Mouse (Mus musculus): ENCODE measurements around the gene Slc35d2. TPM values are rescaled to one million over a fixed set of nuclear protein-coding genes. Genes with fewer than 3 reads are reported as not detected.

The Slc35d2 gene
- polyA plus RNA-seq, 1 experiment from 2014 or later: 7.1 TPM

DNA sequence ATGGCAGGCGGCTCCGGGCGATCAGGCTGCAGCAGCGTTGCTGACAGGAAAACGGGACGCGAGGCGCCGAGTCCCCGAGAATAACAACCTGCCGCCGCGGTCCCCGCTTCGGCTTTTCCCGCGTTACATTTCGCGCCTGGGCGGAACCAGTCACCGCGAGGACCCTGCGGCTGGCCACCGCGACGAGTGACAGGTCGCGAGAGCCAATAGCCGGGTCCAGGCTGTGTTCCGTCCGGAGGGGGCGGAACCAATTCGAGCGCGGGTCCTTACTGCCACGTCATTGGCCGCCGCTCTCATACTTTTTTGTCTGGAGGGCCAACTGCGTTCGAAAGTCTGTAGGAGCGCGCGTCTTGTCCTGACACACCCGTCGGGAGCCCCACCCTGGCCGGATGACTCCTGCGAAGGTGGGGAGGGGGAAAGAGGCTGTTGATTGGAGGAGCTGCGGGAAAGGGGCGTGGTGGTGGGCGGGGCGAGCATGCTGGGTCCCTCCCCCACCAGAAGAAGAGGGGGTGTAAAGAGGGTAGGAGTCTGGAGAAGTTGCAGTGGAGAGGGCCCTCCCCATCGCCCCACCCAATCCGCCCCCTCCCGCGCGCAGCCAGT lies 24.0 kb upstream of the Slc35d2 start, which contains the start of gene Zfp367:
Zfp367 (minus strand) TSS at position 120 of the 600 bp plus-strand sequence.
- Histone ChIP-seq H3K27me3 (peaks cover 21% of the 10 kb centered on the region), H3K4me3 (replicated peaks) (peak within 1 kb of the TSS; percentile 93), H3K27ac (replicated peaks) (peak within 1 kb of the TSS; percentile 98), H3K36me3 (replicated peaks) (peaks cover 16% of the 10 kb centered on the region), H3K9ac (peak within 1 kb of the TSS; percentile 97), H3K4me1 (replicated peaks) (peaks cover 45% of the 10 kb centered on the region), H3K4me2 (peak within 1 kb of the TSS; percentile 98), H3K9me3 (replicated peaks) (no peaks in the 10 kb centered on the region)
- peak; percentile 92 for ATAC-seq (ENCODE audit: insufficient read depth)
- WGBS (ENCODE audit: insufficient replicate concordance): under 1% methylated on average over 56 of the region's 56 CpGs

DNA sequence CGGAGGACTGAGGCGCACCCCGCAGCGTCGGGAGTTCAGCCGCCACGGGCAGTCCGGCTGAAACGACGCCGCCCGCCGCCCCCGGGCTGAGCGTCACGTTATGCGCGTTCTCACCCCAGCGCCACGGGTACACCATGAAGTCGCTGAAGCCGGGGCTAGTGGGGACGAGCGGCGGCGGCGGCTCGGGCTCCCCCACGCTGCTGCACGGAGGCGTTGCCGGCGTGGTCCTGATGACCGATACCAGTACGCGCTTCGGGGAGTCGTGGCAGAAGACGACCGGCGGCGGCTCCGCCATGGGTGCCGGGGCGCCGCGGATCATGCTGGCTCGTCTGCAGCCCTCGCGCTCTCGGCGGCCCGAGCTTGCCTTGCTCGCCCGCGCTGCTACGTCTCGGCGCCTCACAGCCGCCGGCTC lies 23.5 kb upstream of the Slc35d2 start:
- peak overlapping the region; percentile 98 for H3K4me2 ChIP-seq
- H3K4me3 ChIP-seq (replicated peaks): peak overlapping the region; percentile 93
- peaks cover 16% of the 10 kb centered on the region for H3K36me3 ChIP-seq (replicated peaks)
- peak; percentile 8 for ATAC-seq (ENCODE audit: insufficient read depth)
- peaks cover 45% of the 10 kb centered on the region for H3K4me1 ChIP-seq (replicated peaks)
- no peaks in the 10 kb centered on the region for H3K9me3 ChIP-seq (replicated peaks)
- peaks cover 16% of the 10 kb centered on the region for H3K27me3 ChIP-seq
- under 1% methylated on average over 61 of the region's 61 CpGs for WGBS (ENCODE audit: insufficient replicate concordance)
- H3K9ac ChIP-seq: peak overlapping the region; percentile 97
- peak overlapping the region; percentile 98 for H3K27ac ChIP-seq (replicated peaks)

DNA sequence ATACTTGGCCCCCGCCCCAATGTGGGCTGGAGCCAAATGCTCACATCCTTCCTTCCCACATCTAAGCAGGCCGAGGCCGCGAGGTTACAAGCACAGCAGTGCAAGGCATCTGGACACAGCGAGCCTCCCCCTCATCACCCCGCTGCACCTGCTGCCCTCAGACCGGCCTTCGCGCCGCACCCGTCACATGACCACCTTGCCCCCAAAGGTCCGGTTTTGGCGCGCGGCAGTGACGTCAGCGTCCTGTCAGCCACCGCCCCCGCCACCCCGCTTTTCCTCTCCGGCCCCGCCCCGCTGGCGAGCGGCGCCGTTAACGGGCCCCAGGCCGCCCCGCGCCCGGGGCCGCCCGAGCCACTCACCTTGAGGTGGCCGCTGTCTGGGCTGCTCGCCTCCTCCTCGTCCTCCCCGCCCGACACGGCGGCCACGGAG lies 23.1 kb upstream of the Slc35d2 start:
- Histone ChIP-seq H3K4me3 (replicated peaks) (peak overlapping the region; percentile 93), H3K27ac (replicated peaks) (peak overlapping the region; percentile 98), H3K9me3 (replicated peaks) (no peaks in the 10 kb centered on the region), H3K4me1 (replicated peaks) (peaks cover 49% of the 10 kb centered on the region), H3K27me3 (peaks cover 11% of the 10 kb centered on the region), H3K36me3 (replicated peaks) (peaks cover 19% of the 10 kb centered on the region), H3K9ac (peak overlapping the region; percentile 97), H3K4me2 (peak overlapping the region; percentile 98)
- 1% methylated on average over 42 of the region's 42 CpGs for WGBS (ENCODE audit: insufficient replicate concordance)
- peak; percentile 7 for ATAC-seq (ENCODE audit: insufficient read depth)

DNA sequence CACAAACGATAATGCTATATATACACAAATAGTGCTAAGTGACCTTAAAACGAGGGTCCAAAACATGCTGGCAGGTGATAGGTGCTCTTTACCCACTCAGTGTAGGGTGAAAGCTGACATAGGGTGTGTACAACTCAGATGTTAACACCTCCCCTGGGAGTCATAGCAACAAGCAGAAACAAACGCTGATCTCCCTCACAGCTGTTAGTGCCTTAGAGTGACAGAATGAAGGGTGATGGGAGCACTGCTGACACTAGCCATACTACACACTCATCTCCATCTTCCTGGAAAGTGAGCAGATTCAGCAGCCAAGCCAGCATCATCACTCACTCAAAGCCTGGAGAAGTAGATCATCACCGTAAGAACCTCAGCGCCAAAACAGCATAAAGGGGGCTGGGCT lies 21.0 kb upstream of the Slc35d2 start:
- no peak overlapping the region for H3K27ac ChIP-seq (replicated peaks)
- H3K27me3 ChIP-seq: no peaks in the 10 kb centered on the region; the same call in 1 of the 2 replicates
- H3K36me3 ChIP-seq (replicated peaks): peaks cover 28% of the 10 kb centered on the region
- peak overlapping the region; percentile 98 for H3K4me2 ChIP-seq
- peak overlapping the region; percentile 93 for H3K4me3 ChIP-seq (replicated peaks)
- ATAC-seq (ENCODE audit: insufficient read depth): no peak
- H3K4me1 ChIP-seq (replicated peaks): peaks cover 46% of the 10 kb centered on the region
- 55% methylated on average over 5 of the region's 5 CpGs for WGBS (ENCODE audit: insufficient replicate concordance)
- no peaks in the 10 kb centered on the region for H3K9me3 ChIP-seq (replicated peaks)
- H3K9ac ChIP-seq: no peak overlapping the region

DNA sequence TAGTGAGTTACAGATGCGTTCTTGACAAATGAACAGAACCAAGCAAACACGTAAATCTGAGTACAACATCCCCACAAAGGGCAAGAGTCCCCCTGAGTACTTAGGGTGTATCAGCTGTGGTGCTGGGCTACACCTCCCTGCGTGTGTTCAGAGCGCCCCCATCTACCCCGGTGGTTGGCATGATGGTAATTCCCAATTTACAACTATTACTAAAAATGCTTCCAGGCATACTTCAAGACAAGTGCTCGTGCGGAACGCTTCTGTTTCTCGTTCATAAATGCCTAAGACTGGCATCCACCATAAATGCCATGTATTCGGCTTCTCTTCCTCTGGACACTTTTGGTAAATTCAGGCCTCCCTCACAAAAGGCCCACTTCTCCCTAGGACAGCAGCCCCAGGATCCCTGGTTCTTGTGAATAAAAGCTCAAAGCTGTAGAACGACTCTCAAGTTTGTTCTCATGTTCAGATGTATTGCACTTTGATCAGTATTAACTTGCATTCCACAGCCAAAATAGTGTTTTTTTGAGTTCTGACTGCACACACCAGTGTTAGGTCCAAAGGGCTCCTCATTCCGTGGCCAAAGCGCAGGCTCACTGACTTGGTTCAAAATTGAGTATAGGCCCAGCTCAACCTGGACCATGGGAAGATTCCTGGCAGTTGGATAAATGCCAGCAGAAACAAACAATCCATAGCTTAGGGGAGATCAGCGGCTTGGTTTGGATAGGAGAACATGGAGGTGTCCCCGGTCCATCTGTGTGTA lies 628 bp upstream of the Slc35d2 start:
- peak overlapping the region; percentile 78 for H3K27ac ChIP-seq (replicated peaks)
- H3K9ac ChIP-seq: peak overlapping the region; percentile 55
- 39% methylated on average over 15 of the region's 15 CpGs for WGBS (ENCODE audit: insufficient replicate concordance)
- ATAC-seq (ENCODE audit: insufficient read depth): peak; percentile 75
- peaks cover 36% of the 10 kb centered on the region for H3K36me3 ChIP-seq (replicated peaks)
- no peaks in the 10 kb centered on the region for H3K9me3 ChIP-seq (replicated peaks)
- H3K27me3 ChIP-seq: no peaks in the 10 kb centered on the region
- peak overlapping the region; percentile 74 for H3K4me2 ChIP-seq
- H3K4me1 ChIP-seq (replicated peaks): peaks cover 16% of the 10 kb centered on the region
- peak overlapping the region; percentile 62 for H3K4me3 ChIP-seq (replicated peaks)

DNA sequence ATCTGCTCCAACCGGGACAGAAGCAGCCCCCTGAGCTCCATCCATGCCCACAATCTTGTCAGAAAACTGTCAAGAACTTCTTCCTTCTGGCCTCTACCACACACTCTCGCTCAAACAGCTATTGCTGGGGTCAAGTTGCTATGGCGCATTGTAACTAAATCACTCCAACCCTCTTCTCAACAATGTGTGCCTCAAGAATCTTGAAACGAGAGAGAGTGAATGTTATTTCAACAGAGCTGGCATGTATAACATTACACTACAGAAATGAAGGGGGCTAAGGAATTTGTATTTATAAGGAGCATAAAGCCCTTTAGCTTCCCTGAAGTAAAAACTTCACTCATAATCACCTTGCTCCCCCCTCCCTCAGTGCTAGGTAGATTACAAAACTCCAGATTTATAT lies 2.9 kb downstream of the Slc35d2 start:
- Histone ChIP-seq H3K36me3 (replicated peaks) (peaks cover 10% of the 10 kb centered on the region), H3K9ac (no peak overlapping the region), H3K27me3 (no peaks in the 10 kb centered on the region), H3K27ac (replicated peaks) (no peak overlapping the region), H3K4me1 (replicated peaks) (peaks cover 16% of the 10 kb centered on the region), H3K9me3 (replicated peaks) (no peaks in the 10 kb centered on the region), H3K4me3 (replicated peaks) (no peak overlapping the region), H3K4me2 (no peak overlapping the region)
- WGBS (ENCODE audit: insufficient replicate concordance): 41% methylated on average over 4 of the region's 4 CpGs
- no peak for ATAC-seq (ENCODE audit: insufficient read depth)

DNA sequence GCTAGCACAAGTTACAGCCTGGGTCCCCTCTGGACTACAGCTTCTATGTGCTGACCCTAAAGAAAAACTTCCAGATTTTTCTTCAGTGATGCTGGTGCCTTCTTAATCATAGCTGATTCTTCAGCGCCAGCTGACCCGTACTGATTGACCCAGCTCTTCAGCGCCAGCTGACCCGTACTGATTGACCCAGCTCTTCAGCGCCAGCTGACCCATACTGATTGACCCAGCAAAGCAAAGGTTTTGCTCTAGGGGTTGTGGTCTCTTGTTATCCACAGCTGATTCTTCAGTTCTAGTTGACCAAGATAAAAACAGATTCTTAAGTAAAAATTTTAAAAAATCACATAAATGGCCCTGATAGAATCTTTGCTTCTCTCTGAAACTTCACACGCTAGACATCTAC lies 4.3 kb downstream of the Slc35d2 start:
- no peak for ATAC-seq (ENCODE audit: insufficient read depth)
- no peak overlapping the region for H3K9ac ChIP-seq
- H3K9me3 ChIP-seq (replicated peaks): no peaks in the 10 kb centered on the region
- no peaks in the 10 kb centered on the region for H3K27me3 ChIP-seq
- H3K27ac ChIP-seq (replicated peaks): no peak overlapping the region
- no peaks in the 10 kb centered on the region for H3K36me3 ChIP-seq (replicated peaks)
- H3K4me2 ChIP-seq: no peak overlapping the region
- WGBS (ENCODE audit: insufficient replicate concordance): 80% methylated on average over 6 of the region's 6 CpGs
- H3K4me3 ChIP-seq (replicated peaks): no peak overlapping the region
- H3K4me1 ChIP-seq (replicated peaks): peaks cover 12% of the 10 kb centered on the region

DNA sequence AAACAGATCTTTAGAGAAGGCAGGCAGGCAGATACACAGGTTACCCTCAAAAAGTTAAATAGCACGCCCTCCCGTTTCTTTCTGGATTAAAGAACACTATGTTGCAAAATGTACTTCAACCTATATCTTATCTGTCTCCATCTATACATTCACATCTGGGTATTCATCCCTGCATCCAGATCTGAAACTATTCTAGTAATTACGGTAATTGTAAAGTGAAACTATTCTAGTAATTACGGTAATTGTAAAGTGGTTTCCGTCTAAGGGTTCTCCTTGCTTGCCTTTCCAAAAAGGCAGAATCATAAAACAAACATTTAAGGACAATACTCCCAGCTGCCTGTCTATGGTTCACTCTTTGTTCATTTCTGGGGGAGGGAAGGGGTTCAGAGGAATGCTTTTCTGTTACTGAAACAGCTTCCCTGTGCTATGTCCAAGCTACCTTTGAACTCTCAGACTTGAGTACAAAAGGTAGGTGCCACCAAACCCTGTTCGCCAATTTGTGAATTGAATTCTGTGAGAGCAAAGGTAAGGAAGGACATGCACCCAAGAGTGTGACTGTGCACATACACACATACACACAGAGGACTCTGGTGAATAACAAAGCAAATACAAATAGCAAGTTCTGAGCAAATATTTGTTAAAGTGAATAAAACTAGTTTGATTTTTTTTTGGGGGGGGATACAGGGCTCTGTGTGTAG lies 5.5 kb downstream of the Slc35d2 start:
- H3K9ac ChIP-seq: no peak overlapping the region
- no peaks in the 10 kb centered on the region for H3K36me3 ChIP-seq (replicated peaks)
- no peak overlapping the region for H3K4me2 ChIP-seq
- no peak overlapping the region for H3K4me3 ChIP-seq (replicated peaks)
- H3K4me1 ChIP-seq (replicated peaks): no peaks in the 10 kb centered on the region
- H3K9me3 ChIP-seq (replicated peaks): no peaks in the 10 kb centered on the region
- 40% methylated on average over 6 of the region's 6 CpGs for WGBS (ENCODE audit: insufficient replicate concordance)
- ATAC-seq (ENCODE audit: insufficient read depth): peak; percentile 31; the same call in 1 of the 2 replicates
- no peak overlapping the region; the same call in 1 of the 2 replicates for H3K27ac ChIP-seq (replicated peaks)
- H3K27me3 ChIP-seq: no peaks in the 10 kb centered on the region

DNA sequence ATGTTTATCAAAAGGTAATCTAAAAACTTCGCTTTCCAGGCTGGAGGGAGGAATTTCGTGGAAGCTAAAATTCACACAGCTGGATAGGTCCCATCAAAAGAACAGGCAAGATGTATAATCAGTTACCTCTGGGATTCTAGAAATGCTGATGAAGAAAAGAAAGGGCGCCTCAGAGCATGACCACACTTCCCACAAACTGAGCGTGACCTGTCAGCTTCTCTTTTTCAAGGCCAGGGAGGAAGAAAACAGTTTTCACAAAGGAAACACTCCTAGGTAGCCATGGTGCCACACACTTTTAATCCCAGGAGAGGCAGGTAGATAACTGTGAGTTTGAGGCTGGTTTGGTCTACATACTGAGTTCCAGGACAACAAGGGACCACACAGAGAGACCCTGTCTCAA lies 8.4 kb downstream of the Slc35d2 start:
- no peaks in the 10 kb centered on the region for H3K27me3 ChIP-seq
- no peak overlapping the region for H3K27ac ChIP-seq (replicated peaks)
- H3K9ac ChIP-seq: no peak overlapping the region
- no peaks in the 10 kb centered on the region for H3K9me3 ChIP-seq (replicated peaks)
- no peak overlapping the region for H3K4me2 ChIP-seq
- WGBS (ENCODE audit: insufficient replicate concordance): 33% methylated on average over 4 of the region's 4 CpGs
- H3K4me3 ChIP-seq (replicated peaks): no peak overlapping the region
- no peak for ATAC-seq (ENCODE audit: insufficient read depth)
- H3K4me1 ChIP-seq (replicated peaks): no peaks in the 10 kb centered on the region
- H3K36me3 ChIP-seq (replicated peaks): 0 out of 2 replicates have a peak, but pooled peaks cover 4% of the 10 kb centered on the region

DNA sequence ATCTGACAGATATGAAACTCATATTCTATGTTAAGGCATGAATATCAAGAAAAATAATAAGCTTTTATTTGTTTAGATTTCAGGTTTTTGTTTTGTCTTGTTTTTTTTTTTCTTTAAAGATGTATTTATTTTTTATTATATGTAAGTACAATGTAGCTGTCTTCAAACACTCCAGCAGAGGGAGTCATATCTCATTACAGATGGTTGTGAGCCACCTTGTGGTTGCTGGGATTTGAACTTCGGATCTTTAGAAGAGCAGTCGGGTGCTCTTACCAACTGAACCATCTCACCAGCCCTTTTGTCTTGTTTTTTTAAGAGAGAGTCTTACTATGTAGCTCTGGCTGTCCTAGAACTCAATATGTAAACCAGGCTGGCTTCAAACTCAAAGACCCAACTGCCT lies 11.7 kb downstream of the Slc35d2 start:
- no peak overlapping the region for H3K9ac ChIP-seq
- H3K27ac ChIP-seq (replicated peaks): no peak overlapping the region
- WGBS (ENCODE audit: insufficient replicate concordance): 34% methylated on average over 2 of the region's 2 CpGs
- H3K36me3 ChIP-seq (replicated peaks): 0 out of 2 replicates have a peak, but pooled peaks cover 7% of the 10 kb centered on the region
- H3K9me3 ChIP-seq (replicated peaks): no peaks in the 10 kb centered on the region
- no peak overlapping the region for H3K4me3 ChIP-seq (replicated peaks)
- no peak overlapping the region for H3K4me2 ChIP-seq
- no peaks in the 10 kb centered on the region for H3K27me3 ChIP-seq
- ATAC-seq (ENCODE audit: insufficient read depth): no peak
- no peaks in the 10 kb centered on the region for H3K4me1 ChIP-seq (replicated peaks)

DNA sequence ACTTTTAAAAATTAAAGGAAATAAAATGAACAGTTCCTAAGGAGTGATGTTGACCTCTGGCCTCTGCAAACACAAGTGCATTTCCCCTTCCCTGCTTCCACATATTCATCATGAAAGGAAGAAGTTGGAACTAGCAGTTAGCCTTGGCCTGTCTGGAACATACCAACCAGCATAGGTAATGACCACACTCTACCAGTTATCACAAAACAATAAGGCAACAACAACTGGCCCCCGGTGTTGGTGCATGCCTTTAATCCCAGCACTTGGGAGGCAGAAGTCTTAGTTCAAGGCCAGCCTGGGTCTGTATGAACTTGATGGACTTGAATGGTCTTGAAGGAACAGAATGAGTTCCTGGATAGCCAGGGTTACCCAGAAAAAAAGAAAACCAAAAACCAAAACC lies 18.7 kb downstream of the Slc35d2 start:
- Histone ChIP-seq H3K9ac (no peak overlapping the region), H3K9me3 (replicated peaks) (no peaks in the 10 kb centered on the region), H3K27ac (replicated peaks) (no peak overlapping the region), H3K4me1 (replicated peaks) (peaks cover 12% of the 10 kb centered on the region), H3K27me3 (no peaks in the 10 kb centered on the region), H3K4me2 (no peak overlapping the region), H3K36me3 (replicated peaks) (0 out of 2 replicates have a peak, but pooled peaks cover 3% of the 10 kb centered on the region), H3K4me3 (replicated peaks) (no peak overlapping the region)
- WGBS (ENCODE audit: insufficient replicate concordance): 74% methylated on average over 1 of the region's 1 CpGs
- no peak for ATAC-seq (ENCODE audit: insufficient read depth)
